Mouse (Mus musculus) stomach, embryonic 14.5 days (tissue): Measurements from ENCODE around the gene Apbb1. TPM values are rescaled to one million over a fixed set of nuclear protein-coding genes. Genes with fewer than 3 reads are reported as not detected.

Source experiments
- ATAC-seq: fragments of 200-750 bp; cut with Nextera tagmentation; 2 replicates; pipeline ENCODE4 v1.8.0; 2017; ENCODE audit warnings: low read depth, moderate TSS enrichment; ENCODE audit not compliant: insufficient number of reproducible peaks, insufficient read depth, low FRiP score
- H3K27ac ChIP-seq: fragments of 300-500 bp; sonication (generic); 2 replicates; pipeline ENCODE4 v1.5.1; 2014; ENCODE audit warnings: mild to moderate bottlenecking, low read length, moderate library complexity, mixed read lengths
- H3K27me3 ChIP-seq: fragments of 300-500 bp; sonication (generic); 2 replicates; pipeline ENCODE4 v1.6.1; 2014; ENCODE audit warnings: low read length, control low read depth, mixed read lengths; ENCODE audit not compliant: control insufficient read depth, insufficient read depth
- H3K36me3 ChIP-seq: fragments of 300-500 bp; sonication (generic); 2 replicates; pipeline ENCODE4 v1.6.1; 2014; ENCODE audit warnings: mild to moderate bottlenecking, control low read depth, low read length, moderate library complexity, mixed read lengths; ENCODE audit not compliant: control insufficient read depth, insufficient read depth
- H3K4me1 ChIP-seq: fragments of 300-500 bp; sonication (generic); 2 replicates; pipeline ENCODE4 v1.6.1; 2014; ENCODE audit warnings: low read length, control low read depth, mixed read lengths; ENCODE audit not compliant: control insufficient read depth, insufficient read depth
- H3K4me2 ChIP-seq: fragments of 300-500 bp; sonication (generic); replicated peaks from 2 replicates; pipeline ENCODE4 v1.6.1; 2014; ENCODE audit warnings: low read depth, low read length, control low read depth
- H3K4me3 ChIP-seq: fragments of 300-500 bp; sonication (generic); 2 replicates; pipeline ENCODE4 v1.5.1; 2014; ENCODE audit warnings: low read depth, low read length, control low read depth
- H3K9ac ChIP-seq: fragments of 300-500 bp; sonication (generic); replicated peaks from 2 replicates; pipeline ENCODE4 v1.6.1; 2014; ENCODE audit warnings: low read depth, mild to moderate bottlenecking, control low read depth, low read length, moderate library complexity, mixed read lengths
- H3K9me3 ChIP-seq: fragments of 300-500 bp; sonication (generic); 2 replicates; pipeline ENCODE4 v1.6.1; 2016; ENCODE audit warnings: low read depth, low read length, control low read depth; ENCODE audit not compliant: control insufficient read depth
- WGBS: fragments of 180-500 bp; shearing (Covaris S2); extraction: QIAGEN DNeasy Blood & Tissue Kit; methylation state at CpG from one replicate; pipeline ENCODE4 v1.1.7; 2014; 5-methylcytosine and 5-hydroxymethylcytosine counted together
- polyA plus RNA-seq: library from polyadenylated mRNA; unstranded; fragments of >200 nt; fragmentation: Nextera tagmentation; extraction: Ambion mirVana; gene quantifications from 2 replicates; pipeline ENCODE4 v1.2.1, GENCODE M21; 2014

The Apbb1 gene
- polyA plus RNA-seq, 1 experiment from 2014 or later: 47.2 TPM

DNA sequence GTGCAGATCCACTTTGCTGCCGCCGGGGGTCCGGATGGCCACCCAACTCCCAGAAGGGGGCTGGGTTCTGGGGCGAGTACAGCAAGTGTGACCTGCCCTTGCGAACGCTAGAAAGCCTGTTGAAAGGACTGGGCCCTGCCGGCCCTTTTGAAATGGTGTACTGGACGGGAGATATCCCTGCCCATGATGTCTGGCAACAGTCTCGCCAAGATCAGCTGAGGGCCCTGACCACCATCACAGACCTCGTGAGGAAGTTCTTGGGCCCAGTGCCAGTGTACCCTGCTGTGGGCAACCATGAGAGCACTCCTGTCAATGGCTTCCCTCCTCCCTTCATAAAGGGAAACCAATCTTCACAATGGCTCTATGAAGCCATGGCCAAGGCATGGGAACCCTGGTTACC, 25.9 kb downstream of the Apbb1 start:
- H3K27me3 ChIP-seq: no peaks in the 10 kb centered on the region
- H3K4me1 ChIP-seq: 0 out of 2 replicates have a peak, but pooled peaks cover 3% of the 10 kb centered on the region
- ATAC-seq: no peak
- no peaks in the 10 kb centered on the region for H3K9me3 ChIP-seq
- H3K27ac ChIP-seq: no peak overlapping the region
- H3K36me3 ChIP-seq: peaks cover 8% of the 10 kb centered on the region
- H3K4me3 ChIP-seq: no peak overlapping the region
- no peak overlapping the region for H3K9ac ChIP-seq
- 83% methylated on average over 10 of the region's 10 CpGs for WGBS
- no peak overlapping the region for H3K4me2 ChIP-seq

DNA sequence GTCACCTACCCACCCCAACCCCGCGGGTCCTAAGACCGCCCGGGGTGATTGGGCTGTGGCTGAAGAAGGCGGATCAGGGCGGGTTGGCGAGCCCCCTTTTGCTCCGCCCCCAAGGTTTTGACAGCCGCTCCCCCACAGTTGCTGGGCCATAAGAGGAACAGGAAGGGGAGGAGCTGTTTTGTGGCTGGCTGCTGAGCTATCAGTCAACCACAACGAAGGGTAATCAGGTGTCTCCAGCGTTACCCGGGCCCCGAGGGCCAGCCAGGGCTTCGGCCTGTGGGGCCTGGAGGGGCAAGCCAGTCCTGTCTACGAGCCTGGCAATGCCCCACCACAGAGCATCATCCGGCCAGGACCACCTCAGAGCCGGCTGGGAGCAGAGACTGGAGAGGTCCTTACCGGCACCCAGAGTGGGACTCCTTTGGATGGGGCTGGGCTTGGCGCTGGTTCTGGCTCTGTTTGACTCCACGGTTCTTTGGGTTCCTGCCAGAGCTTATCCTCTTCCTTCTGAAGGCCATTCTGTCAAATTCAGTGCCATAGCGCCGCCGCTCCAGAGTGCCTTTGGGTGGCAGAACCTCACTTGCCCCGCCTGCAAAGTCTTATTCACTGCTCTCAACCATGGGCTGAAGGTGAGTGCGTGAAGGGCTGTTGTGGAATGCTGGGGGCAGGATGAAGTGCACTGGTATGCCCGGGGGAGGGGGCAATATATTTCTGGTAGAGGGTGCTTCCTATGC, 27.1 kb downstream of the Apbb1 start, which contains the start of gene Smpd1:
Gene Smpd1 (plus strand): TSS at position 149 of the 731 bp plus-strand sequence.
- WGBS: 5% methylated on average over 26 of the region's 26 CpGs
- Histone ChIP-seq H3K27ac (0 out of 2 replicates have a peak within 1 kb of the TSS, but pooled peaks have one; percentile 30), H3K9ac (peak within 1 kb of the TSS; percentile 50), H3K4me2 (peak within 1 kb of the TSS; percentile 62), H3K4me1 (0 out of 2 replicates have a peak, but pooled peaks cover 3% of the 10 kb centered on the region), H3K36me3 (peaks cover 4% of the 10 kb centered on the region), H3K9me3 (no peaks in the 10 kb centered on the region), H3K27me3 (no peaks in the 10 kb centered on the region), H3K4me3 (peak within 1 kb of the TSS; percentile 68)
- ATAC-seq: peak; percentile 91

DNA sequence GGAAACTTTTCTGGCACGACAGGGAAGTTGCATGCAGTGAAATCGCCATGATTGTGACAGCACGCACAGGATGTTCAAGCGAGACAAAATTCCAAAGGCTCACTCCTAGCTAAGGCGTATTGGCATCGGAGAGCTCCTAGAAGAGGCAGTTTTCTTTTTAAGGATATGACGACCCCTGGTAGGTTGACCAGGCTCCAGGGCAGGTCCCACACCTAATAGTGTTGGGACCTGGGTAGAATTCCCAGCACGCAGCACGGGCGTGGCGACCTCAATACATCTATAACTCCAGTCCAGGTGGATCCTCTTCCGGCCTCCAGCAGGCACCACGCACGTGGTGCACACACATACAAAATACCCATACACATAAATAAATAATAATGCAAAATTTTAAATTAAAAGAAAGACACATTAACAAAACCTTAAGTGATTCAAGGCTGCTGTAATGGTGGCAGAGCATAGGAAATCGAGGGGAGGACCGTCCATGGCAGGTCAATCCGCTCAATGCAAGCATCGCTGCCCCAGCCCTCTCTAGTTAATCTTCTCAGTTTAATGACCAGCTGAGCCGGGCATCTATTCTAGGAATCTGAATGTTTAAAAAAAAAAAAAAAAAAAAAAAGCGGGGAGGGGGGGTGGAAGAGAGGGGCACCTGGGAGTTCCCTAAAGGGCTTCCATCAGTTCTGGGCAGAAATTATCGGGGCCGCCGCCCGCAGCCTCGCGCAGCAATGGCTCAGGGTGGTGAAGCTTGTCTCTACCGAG, 27.8 kb downstream of the Apbb1 start:
- peaks cover 4% of the 10 kb centered on the region for H3K36me3 ChIP-seq
- no peak for ATAC-seq
- H3K27ac ChIP-seq: no peak overlapping the region
- H3K9ac ChIP-seq: peak overlapping the region; percentile 50; the same call in 1 of the 2 replicates
- peak overlapping the region; percentile 62 for H3K4me2 ChIP-seq
- no peaks in the 10 kb centered on the region for H3K9me3 ChIP-seq
- 0 out of 2 replicates have a peak, but pooled peaks cover 3% of the 10 kb centered on the region for H3K4me1 ChIP-seq
- peak overlapping the region; percentile 68 for H3K4me3 ChIP-seq
- no peaks in the 10 kb centered on the region for H3K27me3 ChIP-seq
- WGBS: 32% methylated on average over 26 of the region's 27 CpGs

DNA sequence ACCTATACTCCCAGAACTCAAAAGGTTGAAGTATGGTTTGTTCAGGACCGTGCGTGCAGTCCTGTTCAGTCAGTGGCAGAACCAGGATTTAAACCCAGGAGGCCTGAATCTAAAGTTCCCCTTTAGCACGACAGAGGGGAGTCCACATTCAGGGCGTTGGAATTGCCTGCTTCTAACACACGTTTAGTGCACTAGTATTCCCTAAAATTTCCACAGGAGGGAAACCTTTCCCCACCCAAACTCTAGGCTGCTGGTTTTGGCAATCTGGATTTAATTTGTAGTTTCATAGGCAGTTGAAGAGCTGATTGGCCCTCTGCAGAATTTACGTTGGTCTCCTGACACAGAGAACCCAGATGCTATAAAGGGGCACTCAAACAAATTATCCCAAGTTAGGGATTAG, 32.4 kb downstream of the Apbb1 start:
- ATAC-seq: no peak
- H3K9ac ChIP-seq: no peak overlapping the region
- H3K4me2 ChIP-seq: no peak overlapping the region
- H3K27ac ChIP-seq: no peak overlapping the region
- H3K4me3 ChIP-seq: no peak overlapping the region
- no peaks in the 10 kb centered on the region for H3K4me1 ChIP-seq
- no peaks in the 10 kb centered on the region for H3K9me3 ChIP-seq
- H3K27me3 ChIP-seq: no peaks in the 10 kb centered on the region
- WGBS: 42% methylated on average over 6 of the region's 6 CpGs
- no peaks in the 10 kb centered on the region for H3K36me3 ChIP-seq

DNA sequence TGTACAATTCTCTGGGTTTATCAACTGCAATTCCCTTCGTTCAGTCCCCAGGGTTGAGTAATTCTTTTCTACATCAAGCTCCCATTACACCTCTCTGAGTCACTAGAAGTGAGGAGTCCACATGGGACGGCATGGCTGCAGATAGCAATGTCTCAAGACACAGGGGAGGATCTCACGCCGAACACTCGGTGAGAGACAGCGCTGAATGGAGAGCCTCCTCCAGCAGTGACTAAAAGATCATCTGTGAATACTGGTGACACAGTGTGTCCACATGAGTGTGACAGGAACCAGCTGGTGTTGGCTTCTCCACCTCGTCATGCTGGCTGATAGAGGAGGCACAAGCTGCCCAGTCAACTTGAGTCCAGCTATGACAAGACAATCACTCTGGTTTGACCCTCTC, 33.5 kb downstream of the Apbb1 start:
- no peak overlapping the region for H3K9ac ChIP-seq
- WGBS: 74% methylated on average over 7 of the region's 7 CpGs
- 0 out of 2 replicates have a peak, but pooled peaks have one; percentile 18 for ATAC-seq

DNA sequence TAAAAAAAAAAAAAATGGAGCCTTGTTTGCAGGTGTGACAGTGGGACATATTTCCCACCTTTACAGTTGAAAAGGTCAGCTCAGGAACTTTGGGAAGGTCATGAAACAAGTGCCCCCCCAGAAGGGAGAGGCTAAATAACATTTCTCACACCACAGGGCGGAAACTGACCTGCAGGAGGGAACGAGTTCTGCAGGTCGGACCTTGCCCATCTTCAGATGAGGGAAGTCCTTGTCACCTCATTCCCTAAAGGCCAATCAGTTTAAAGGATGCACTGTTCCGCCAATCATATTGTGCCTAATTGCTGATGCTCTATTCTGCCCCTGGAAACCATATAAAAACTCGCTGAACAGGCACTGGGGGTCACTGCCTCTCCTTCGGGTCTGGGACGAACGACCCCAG, 35.5 kb downstream of the Apbb1 start:
- Histone ChIP-seq H3K4me3 (no peak overlapping the region), H3K27ac (no peak overlapping the region), H3K4me2 (no peak overlapping the region), H3K27me3 (no peaks in the 10 kb centered on the region), H3K9ac (no peak overlapping the region), H3K9me3 (no peaks in the 10 kb centered on the region), H3K36me3 (no peaks in the 10 kb centered on the region), H3K4me1 (no peaks in the 10 kb centered on the region)
- 72% methylated on average over 8 of the region's 8 CpGs for WGBS
- no peak for ATAC-seq

More for the DNA sequence above, 33.5 kb downstream of the Apbb1 start:
- H3K4me2 ChIP-seq: no peak overlapping the region
- no peaks in the 10 kb centered on the region for H3K27me3 ChIP-seq
- H3K36me3 ChIP-seq: no peaks in the 10 kb centered on the region
- H3K4me1 ChIP-seq: no peaks in the 10 kb centered on the region
- H3K4me3 ChIP-seq: no peak overlapping the region
- H3K27ac ChIP-seq: no peak overlapping the region
- H3K9me3 ChIP-seq: no peaks in the 10 kb centered on the region

DNA sequence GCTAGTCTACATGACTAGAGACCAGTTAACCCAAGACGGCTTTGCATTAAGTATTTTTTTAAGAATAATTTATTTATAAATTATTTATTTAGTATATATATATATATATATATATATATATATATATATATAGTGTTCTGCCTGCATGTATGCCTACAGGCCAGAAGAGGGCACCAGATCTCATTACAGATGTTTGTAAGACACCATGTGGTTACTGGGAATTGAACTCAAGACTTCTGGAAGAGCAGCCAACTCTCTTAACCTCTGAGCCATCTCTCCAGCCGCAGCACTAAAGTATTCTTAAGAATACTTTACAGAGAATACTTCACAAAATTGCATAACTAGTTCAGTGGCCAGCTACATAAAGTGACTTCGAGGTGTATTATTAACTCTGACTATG, 47.3 kb downstream of the Apbb1 start:
- 82% methylated on average over 3 of the region's 3 CpGs for WGBS
- Histone ChIP-seq H3K4me3 (no peak overlapping the region), H3K9me3 (no peaks in the 10 kb centered on the region), H3K27ac (no peak overlapping the region), H3K9ac (no peak overlapping the region), H3K36me3 (no peaks in the 10 kb centered on the region), H3K4me2 (no peak overlapping the region), H3K27me3 (no peaks in the 10 kb centered on the region), H3K4me1 (no peaks in the 10 kb centered on the region)
- no peak for ATAC-seq

DNA sequence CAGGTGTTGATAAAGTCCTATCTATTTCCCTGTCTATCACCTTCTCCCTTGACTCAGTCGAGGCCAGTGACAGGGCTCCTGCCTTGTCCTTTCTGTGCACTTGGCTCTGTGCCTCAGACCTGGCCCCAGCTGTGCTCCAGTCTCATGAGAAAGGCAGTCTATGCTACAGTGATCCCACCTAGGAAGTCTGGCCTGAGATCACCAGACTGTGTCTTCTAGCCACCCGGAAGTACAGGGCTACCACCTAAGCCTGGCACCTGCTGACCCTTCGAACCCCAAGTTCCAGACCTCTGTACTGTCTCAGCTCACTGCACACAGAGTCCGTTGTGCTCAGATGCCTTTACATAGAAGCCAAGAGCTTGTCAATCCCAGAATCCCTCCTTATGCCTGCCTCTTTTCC, 53.4 kb downstream of the Apbb1 start:
- 72% methylated on average over 4 of the region's 4 CpGs for WGBS
- no peaks in the 10 kb centered on the region for H3K27me3 ChIP-seq
- H3K4me1 ChIP-seq: no peaks in the 10 kb centered on the region
- no peak overlapping the region for H3K4me3 ChIP-seq
- no peak for ATAC-seq
- no peaks in the 10 kb centered on the region for H3K36me3 ChIP-seq
- no peaks in the 10 kb centered on the region for H3K9me3 ChIP-seq
- no peak overlapping the region for H3K4me2 ChIP-seq
- H3K27ac ChIP-seq: no peak overlapping the region
- H3K9ac ChIP-seq: no peak overlapping the region
